Mouse (Mus musculus) kidney, adult 2 months (tissue): ENCODE measurements around the gene Srd5a1.

ENCODE experiments used
- CTCF ChIP-seq: fragments of 200-500 bp; conservative IDR thresholded peaks from 2 replicates; pipeline ENCODE4 v1.5.1; 2011; ENCODE audit warnings: low read depth, mild to moderate bottlenecking, control low read depth, low read length, moderate library complexity, mixed read lengths; ENCODE audit not compliant: insufficient read depth, insufficient read length
- POLR2A ChIP-seq: fragments of 200-500 bp; IDR thresholded peaks from one replicate; pipeline ENCODE4 v1.6.1; 2011; ENCODE audit warnings: low read depth, low read length, control low read depth

DNA sequence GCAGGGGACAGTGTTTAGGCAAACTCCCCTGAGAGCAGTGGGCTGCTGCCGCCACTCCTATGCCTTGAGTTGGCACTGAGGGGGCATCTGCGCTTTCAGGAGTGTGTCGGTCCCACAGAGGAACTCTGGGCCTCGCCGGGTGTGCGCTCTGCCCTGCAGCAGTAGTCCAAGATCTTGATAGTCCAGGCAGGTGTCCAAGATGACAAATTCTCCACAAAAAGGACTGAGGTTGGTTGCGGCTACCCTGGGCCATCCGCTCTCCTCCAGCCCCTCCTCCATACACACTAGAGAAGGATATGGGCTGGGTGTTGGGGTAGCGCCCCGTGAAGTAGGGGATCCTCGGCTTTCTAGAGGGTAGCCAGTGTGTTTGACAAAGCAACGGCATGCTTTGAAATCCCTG is 67.6 kb downstream of the Srd5a1 start:
- TF ChIP-seq POLR2A = no peak
- no peak for TF ChIP-seq CTCF
